Mouse (Mus musculus) heart, embryonic 14.5 days (tissue): ENCODE results near the gene Mif4gd. TPM values are rescaled to one million over a fixed set of nuclear protein-coding genes. Genes with fewer than 3 reads are reported as not detected.

ENCODE experiments used
- ATAC-seq: fragments of 200-750 bp; cut with Nextera tagmentation; 2 replicates; pipeline ENCODE4 v1.8.0; 2017; ENCODE audit warnings: low read depth, moderate TSS enrichment; ENCODE audit not compliant: insufficient number of reproducible peaks, insufficient read depth, low FRiP score
- H3K27ac ChIP-seq, 2 experiments: fragments of 200-500 bp in 1 of 2; fragments of 300-500 bp in 1 of 2; sonication (generic) in 1 of 2; replicated peaks in 1 of 2; 2 replicates each; pipeline ENCODE4 v1.5.1; 2012 to 2014; ENCODE audit warnings: low read depth in 2 of 2, low read length in 2 of 2, control low read depth in 1 of 2, mild to moderate bottlenecking in 1 of 2, mixed read lengths in 1 of 2; ENCODE audit not compliant: control insufficient read depth in 1 of 2, insufficient read depth in 1 of 2
- H3K27me3 ChIP-seq: fragments of 300-500 bp; sonication (generic); 2 replicates; pipeline ENCODE4 v1.6.1; 2014; ENCODE audit warnings: mild to moderate bottlenecking, low read length, control low read depth; ENCODE audit not compliant: control insufficient read depth, insufficient read depth
- H3K36me3 ChIP-seq: fragments of 300-500 bp; sonication (generic); 2 replicates; pipeline ENCODE4 v1.6.1; 2014; ENCODE audit warnings: mild to moderate bottlenecking, control low read depth, low read length, mixed read lengths; ENCODE audit not compliant: control insufficient read depth, insufficient read depth
- H3K4me1 ChIP-seq, 2 experiments: fragments of 200-500 bp in 1 of 2; fragments of 300-500 bp in 1 of 2; sonication (generic) in 1 of 2; 2 replicates each; pipeline ENCODE4 v1.6.1; 2012 to 2014; ENCODE audit warnings: low read length in 2 of 2, control low read depth in 1 of 2, mixed read lengths in 1 of 2; ENCODE audit not compliant: control insufficient read depth in 2 of 2, insufficient read depth in 2 of 2
- H3K4me2 ChIP-seq: fragments of 300-500 bp; sonication (generic); 2 replicates; pipeline ENCODE4 v1.6.1; 2014; ENCODE audit warnings: mild to moderate bottlenecking, low read length
- H3K4me3 ChIP-seq, 2 experiments: fragments of 200-500 bp in 1 of 2; fragments of 300-500 bp in 1 of 2; sonication (generic) in 1 of 2; 2 replicates each; pipeline ENCODE4 v1.5.1; 2012 to 2014; ENCODE audit warnings: low read length in 2 of 2, mild to moderate bottlenecking in 2 of 2, control low read depth in 1 of 2, low read depth in 1 of 2, moderate library complexity in 1 of 2; ENCODE audit not compliant: control insufficient read depth in 1 of 2, insufficient read depth in 1 of 2
- H3K9ac ChIP-seq: fragments of 300-500 bp; sonication (generic); 2 replicates; pipeline ENCODE4 v1.6.1; 2014; ENCODE audit warnings: mild to moderate bottlenecking, low read length
- H3K9me3 ChIP-seq: fragments of 300-500 bp; sonication (generic); 2 replicates; pipeline ENCODE4 v1.6.1; 2016; ENCODE audit warnings: low read length, control low read depth; ENCODE audit not compliant: control insufficient read depth
- WGBS: fragments of 180-500 bp; shearing (Covaris S2); extraction: QIAGEN DNeasy Blood & Tissue Kit; methylation state at CpG from one replicate; pipeline ENCODE4 v1.1.7; 2014; 5-methylcytosine and 5-hydroxymethylcytosine counted together
- polyA plus RNA-seq: library from polyadenylated mRNA; unstranded; fragments of >200 nt; fragmentation: Nextera tagmentation; extraction: Ambion mirVana; gene quantifications from 2 replicates; pipeline ENCODE4 v1.2.1, GENCODE M21; 2014

The Mif4gd gene
- polyA plus RNA-seq, 1 experiment from 2014 or later: 32.3 TPM

DNA sequence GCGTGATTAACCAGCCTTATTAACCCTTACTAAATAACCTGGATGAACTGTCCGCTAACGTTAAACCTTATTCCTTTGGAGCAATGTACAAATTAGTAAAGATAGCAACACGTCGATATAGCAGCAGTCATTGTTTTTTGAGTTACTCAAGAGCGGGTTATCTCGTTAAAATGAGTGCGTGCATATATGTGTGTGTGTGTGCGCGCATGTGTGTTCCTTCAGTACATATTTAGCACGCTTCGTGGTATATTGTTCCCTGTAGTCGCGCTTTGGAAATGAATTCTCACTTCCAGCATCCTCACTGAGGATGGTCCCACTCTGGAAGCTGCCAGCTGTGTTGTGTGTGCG, 9.7 kb downstream of the Mif4gd start:
- WGBS: 3% methylated on average over 15 of the region's 15 CpGs
- ATAC-seq: no peak
- Histone ChIP-seq H3K4me3 (peak overlapping the region; percentile 92 to 100), H3K9ac (peak overlapping the region; percentile 95), H3K4me2 (peak overlapping the region; percentile 90), H3K4me1 (peaks cover 10 to 40% of the 10 kb centered on the region in 2 experiments), H3K27me3 (no peaks in the 10 kb centered on the region), H3K36me3 (peaks cover 45% of the 10 kb centered on the region), H3K9me3 (no peaks in the 10 kb centered on the region), H3K27ac (peak overlapping the region; percentile 86 to 91)

DNA sequence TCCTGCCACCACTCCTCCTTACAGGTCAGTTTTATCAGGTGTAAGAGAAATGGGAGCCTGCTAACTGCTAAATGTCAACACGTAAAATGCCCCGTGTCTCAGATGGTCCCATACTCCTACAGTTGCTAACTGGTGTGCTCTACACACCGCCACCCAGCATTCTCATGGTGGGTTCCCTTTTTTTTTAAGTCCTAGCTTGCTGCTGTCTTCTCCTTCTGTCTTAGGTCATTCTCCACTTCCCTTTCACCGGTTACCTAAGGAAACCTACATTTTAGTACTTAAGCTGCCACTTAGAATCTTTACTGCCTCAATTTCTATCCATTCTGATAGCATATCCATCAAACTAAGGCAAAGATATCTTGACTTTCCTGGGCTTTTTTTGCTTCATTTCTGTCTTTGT, 11.6 kb downstream of the Mif4gd start:
- Histone ChIP-seq H3K4me2 (no peak overlapping the region), H3K27me3 (no peaks in the 10 kb centered on the region), H3K9me3 (no peaks in the 10 kb centered on the region), H3K27ac (no peak overlapping the region), H3K36me3 (peaks cover 40% of the 10 kb centered on the region), H3K9ac (no peak overlapping the region), H3K4me1 (peaks cover 10 to 40% of the 10 kb centered on the region in 2 experiments), H3K4me3 (no peak overlapping the region)
- ATAC-seq: no peak
- WGBS: 52% methylated on average over 4 of the region's 4 CpGs

GRCm38 (mm10) chr11:115600743-115601142, 12.0 kb downstream of the Mif4gd start:
- Histone ChIP-seq H3K9ac (no peak overlapping the region), H3K27ac (no peak overlapping the region), H3K4me3 (no peak overlapping the region), H3K36me3 (peaks cover 40% of the 10 kb centered on the region), H3K4me1 (peaks cover 10 to 40% of the 10 kb centered on the region in 2 experiments), H3K27me3 (no peaks in the 10 kb centered on the region), H3K4me2 (no peak overlapping the region), H3K9me3 (no peaks in the 10 kb centered on the region)
- no peak for ATAC-seq
- 85% methylated on average over 15 of the region's 15 CpGs for WGBS

- no peak overlapping the region for H3K27ac ChIP-seq
- WGBS: 78% methylated on average over 7 of the region's 7 CpGs
- H3K36me3 ChIP-seq: peaks cover 38% of the 10 kb centered on the region
- no peaks in the 10 kb centered on the region for H3K27me3 ChIP-seq
- H3K4me2 ChIP-seq: no peak overlapping the region
- no peak overlapping the region for H3K9ac ChIP-seq
- peaks cover 8 to 34% of the 10 kb centered on the region in 2 experiments for H3K4me1 ChIP-seq
- ATAC-seq: no peak
- no peak overlapping the region for H3K4me3 ChIP-seq
- H3K9me3 ChIP-seq: no peaks in the 10 kb centered on the region
Measured at GRCm38 (mm10) chr11:115599722-115600121, 13.0 kb downstream of the Mif4gd start.

GRCm38 (mm10) chr11:115598309-115598708, 14.5 kb downstream of the Mif4gd start:
- 84% methylated on average over 4 of the region's 4 CpGs for WGBS
- H3K36me3 ChIP-seq: peaks cover 52% of the 10 kb centered on the region
- H3K9me3 ChIP-seq: no peaks in the 10 kb centered on the region
- no peak overlapping the region for H3K4me2 ChIP-seq
- no peak overlapping the region for H3K27ac ChIP-seq
- no peaks in the 10 kb centered on the region for H3K27me3 ChIP-seq
- ATAC-seq: no peak
- H3K4me3 ChIP-seq: no peak overlapping the region
- peaks cover 6 to 32% of the 10 kb centered on the region in 2 experiments for H3K4me1 ChIP-seq
- no peak overlapping the region for H3K9ac ChIP-seq

DNA sequence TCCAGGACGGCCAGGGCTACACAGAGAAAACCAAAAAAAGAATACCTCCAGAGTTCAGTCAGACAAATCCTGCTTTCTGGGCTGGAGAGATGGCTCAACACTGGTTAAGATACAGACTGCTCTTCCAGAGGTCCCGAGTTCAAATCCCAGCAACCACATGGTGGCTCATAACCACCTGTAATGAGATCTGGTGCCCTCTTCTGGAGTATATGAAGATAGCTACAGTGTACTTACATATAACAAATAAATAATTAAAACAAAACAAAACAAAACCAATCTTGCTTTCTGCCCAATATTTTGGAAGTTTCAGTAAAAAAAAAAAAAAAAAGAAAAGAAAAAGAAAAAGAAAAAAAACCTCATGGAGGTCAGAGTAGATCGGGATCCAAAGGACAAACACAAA, 17.6 kb downstream of the Mif4gd start:
- peaks cover 80% of the 10 kb centered on the region for H3K36me3 ChIP-seq
- WGBS: 98% methylated on average over 3 of the region's 3 CpGs
- no peak overlapping the region for H3K4me3 ChIP-seq
- H3K9me3 ChIP-seq: no peaks in the 10 kb centered on the region
- H3K27me3 ChIP-seq: no peaks in the 10 kb centered on the region
- no peak overlapping the region for H3K4me2 ChIP-seq
- no peak overlapping the region for H3K27ac ChIP-seq
- ATAC-seq: no peak
- no peak overlapping the region for H3K9ac ChIP-seq
- peaks cover 3 to 5% of the 10 kb centered on the region in 2 experiments; a peak in 2 of 4 replicates for H3K4me1 ChIP-seq

DNA sequence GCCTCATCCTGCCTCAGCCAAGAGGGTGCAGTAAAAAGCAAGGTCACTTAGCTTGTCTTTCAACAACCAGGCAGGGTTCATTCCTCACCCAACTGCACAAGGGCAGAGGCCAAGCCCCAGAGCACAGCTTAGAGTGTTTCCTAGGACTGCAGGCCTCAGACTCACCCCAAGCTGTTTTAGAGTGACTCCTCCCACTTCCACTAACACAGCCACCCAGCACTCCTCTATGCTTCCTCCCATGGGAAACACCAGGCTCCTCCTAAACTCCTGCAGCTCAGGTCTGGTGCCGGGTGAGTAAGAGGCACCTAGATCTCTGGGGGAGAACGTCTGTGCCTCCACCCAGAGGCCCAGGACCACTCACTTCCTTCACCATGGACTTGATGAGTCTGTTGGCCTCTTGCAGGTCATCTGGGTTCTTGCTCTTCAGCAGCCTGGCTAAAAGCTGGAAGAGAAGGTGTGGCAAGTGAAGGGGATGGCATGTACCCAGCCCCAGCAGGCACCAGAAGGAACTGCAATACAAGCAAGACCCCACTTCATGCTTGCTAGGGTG, 22.2 kb downstream of the Mif4gd start:
- Histone ChIP-seq H3K4me3 (no peak overlapping the region), H3K9ac (no peak overlapping the region), H3K36me3 (peaks cover 94% of the 10 kb centered on the region), H3K27ac (no peak overlapping the region), H3K9me3 (no peaks in the 10 kb centered on the region), H3K4me2 (no peak overlapping the region), H3K4me1 (no peaks in the 10 kb centered on the region; a peak in 1 of 4 replicates), H3K27me3 (no peaks in the 10 kb centered on the region)
- 82% methylated on average over 2 of the region's 2 CpGs for WGBS
- no peak for ATAC-seq

- Histone ChIP-seq H3K4me2 (no peak overlapping the region), H3K27me3 (no peaks in the 10 kb centered on the region), H3K36me3 (peaks cover 98% of the 10 kb centered on the region), H3K4me1 (no peaks in the 10 kb centered on the region; a peak in 1 of 4 replicates), H3K9me3 (no peaks in the 10 kb centered on the region), H3K4me3 (no peak overlapping the region), H3K27ac (no peak overlapping the region), H3K9ac (no peak overlapping the region)
- no peak for ATAC-seq
- WGBS: 86% methylated on average over 9 of the region's 9 CpGs
Measured at GRCm38 (mm10) chr11:115587984-115588383, 24.8 kb downstream of the Mif4gd start.
